Mouse (Mus musculus) lung, embryonic 14.5 days (tissue): ENCODE data around the gene Clcn7. TPM values are rescaled to one million over a fixed set of nuclear protein-coding genes. Genes with fewer than 3 reads are reported as not detected.

Experiments used
- ATAC-seq: fragments of 200-750 bp; cut with Nextera tagmentation; 2 replicates; pipeline ENCODE4 v1.8.0; 2017; ENCODE audit warnings: mild to moderate bottlenecking, moderate TSS enrichment, moderate library complexity; ENCODE audit not compliant: insufficient read depth
- DNase-seq: peaks from one replicate; pipeline ENCODE4 v3.0.0-alpha.2; 2015
- H3K27ac ChIP-seq: fragments of 300-500 bp; sonication (generic); 2 replicates; pipeline ENCODE4 v1.5.1; 2014; ENCODE audit warnings: low read depth, mild to moderate bottlenecking, moderate library complexity
- H3K27me3 ChIP-seq: fragments of 300-500 bp; sonication (generic); 2 replicates; pipeline ENCODE4 v1.6.1; 2014; ENCODE audit warnings: low read length, control low read depth; ENCODE audit not compliant: insufficient read depth
- H3K36me3 ChIP-seq: fragments of 300-500 bp; sonication (generic); 2 replicates; pipeline ENCODE4 v1.6.1; 2014; ENCODE audit warnings: control low read depth; ENCODE audit not compliant: insufficient read depth
- H3K4me1 ChIP-seq: fragments of 300-500 bp; sonication (generic); 2 replicates; pipeline ENCODE4 v1.6.1; 2014; ENCODE audit warnings: antibody characterized with exemption, control low read depth; ENCODE audit not compliant: insufficient read depth
- H3K4me2 ChIP-seq: fragments of 300-500 bp; sonication (generic); 2 replicates; pipeline ENCODE4 v1.6.1; 2014; ENCODE audit warnings: mild to moderate bottlenecking
- H3K4me3 ChIP-seq: fragments of 300-500 bp; sonication (generic); 2 replicates; pipeline ENCODE4 v1.5.1; 2014; ENCODE audit warnings: low read depth, low read length
- H3K9ac ChIP-seq: fragments of 300-500 bp; sonication (generic); 2 replicates; pipeline ENCODE4 v1.6.1; 2014
- H3K9me3 ChIP-seq: fragments of 300-500 bp; sonication (generic); 2 replicates; pipeline ENCODE4 v1.6.1; 2016; ENCODE audit warnings: low read depth, low read length, control low read depth
- CTCF ChIP-seq: IDR thresholded peaks from 2 replicates; pipeline ENCODE4 v1.5.1; 2016; ENCODE audit warnings: antibody characterized with exemption, low read depth
- WGBS: fragments of 180-500 bp; shearing (Covaris S2); extraction: QIAGEN DNeasy Blood & Tissue Kit; methylation state at CpG from one replicate; pipeline ENCODE4 v1.1.7; 2014; 5-methylcytosine and 5-hydroxymethylcytosine counted together
- polyA plus RNA-seq: library from polyadenylated mRNA; unstranded; fragments of >200 nt; fragmentation: Nextera tagmentation; extraction: Ambion mirVana; gene quantifications from 2 replicates; pipeline ENCODE4 v1.2.1, GENCODE M21; 2014

Clcn7 gene
- polyA plus RNA-seq, 1 experiment from 2014 or later: 23.1 TPM

- Histone ChIP-seq H3K36me3 (peaks cover 84% of the 10 kb centered on the region), H3K27ac (no peak overlapping the region), H3K9me3 (no peaks in the 10 kb centered on the region), H3K4me1 (no peaks in the 10 kb centered on the region), H3K27me3 (no peaks in the 10 kb centered on the region), H3K4me2 (no peak overlapping the region), H3K9ac (no peak overlapping the region), H3K4me3 (no peak overlapping the region)
- 85% methylated on average over 4 of the region's 4 CpGs for WGBS
- DNase-seq: no peak
- TF ChIP-seq CTCF: no peak
- no peak for ATAC-seq
These were observed 78.5 kb downstream of the Clcn7 start for GRCm38 (mm10) chr17:25211705-25212104.

Other genes with a start within 250 kb of the Clcn7 start
- 53.0 and 56.5 TPM in 2 replicates for gene Nubp2, start 247.0 kb upstream of the Clcn7 start, polyA plus RNA-seq
- 34.8 and 37.2 TPM in 2 replicates for gene Spsb3, start 246.7 kb upstream of the Clcn7 start, polyA plus RNA-seq
- gene Eme2, start 238.3 kb upstream of the Clcn7 start, polyA plus RNA-seq: 21.2 and 23.3 TPM in 2 replicates
- 92.1 and 93.7 TPM in 2 replicates for gene Mrps34, start 238.3 kb upstream of the Clcn7 start, polyA plus RNA-seq
- gene Nme3, start 236.9 kb upstream of the Clcn7 start, polyA plus RNA-seq: 65.1 and 77.1 TPM in 2 replicates
- gene Mapk8ip3, start 196.4 kb upstream of the Clcn7 start, polyA plus RNA-seq: 32.1 and 34.2 TPM in 2 replicates
- gene Jpt2, start 172.7 kb upstream of the Clcn7 start, polyA plus RNA-seq: 140 and 142 TPM in 2 replicates
- gene Cramp1l, start 117.6 kb upstream of the Clcn7 start, polyA plus RNA-seq: 8.7 and 9.8 TPM in 2 replicates
- 16.9 and 18.0 TPM in 2 replicates for gene Ift140, start 117.3 kb upstream of the Clcn7 start, polyA plus RNA-seq
- 65.2 and 67.1 TPM in 2 replicates for gene Tmem204, start 49.8 kb upstream of the Clcn7 start, polyA plus RNA-seq
- gene Telo2, start 17.4 kb upstream of the Clcn7 start, polyA plus RNA-seq: 41.8 and 46.5 TPM in 2 replicates
- not detected in 2 replicates for gene Ptx4, start 12.6 kb upstream of the Clcn7 start, polyA plus RNA-seq
- gene Ccdc154, start 29.1 kb downstream of the Clcn7 start, polyA plus RNA-seq: 0.24 and 0.28 TPM in 2 replicates
- gene Gm38655, start 42.1 kb downstream of the Clcn7 start, polyA plus RNA-seq: 3.6 and 3.7 TPM in 2 replicates
- 28.5 and 29.2 TPM in 2 replicates for gene BC003965, start 51.2 kb downstream of the Clcn7 start, polyA plus RNA-seq
- gene Unkl, start 55.0 kb downstream of the Clcn7 start, polyA plus RNA-seq: 5.8 TPM in 2 replicates
- gene Gnptg, start 106.7 kb downstream of the Clcn7 start, polyA plus RNA-seq: 36.2 and 38.3 TPM in 2 replicates
- gene Tsr3, start 106.8 kb downstream of the Clcn7 start, polyA plus RNA-seq: 46.4 and 46.8 TPM in 2 replicates
- gene Baiap3, start 123.0 kb downstream of the Clcn7 start, polyA plus RNA-seq: 0.46 and 0.93 TPM in 2 replicates
- 756 and 759 TPM in 2 replicates for gene Ube2i, start 141.2 kb downstream of the Clcn7 start, polyA plus RNA-seq
- 0.45 and 0.72 TPM in 2 replicates for gene Prss34, start 165.0 kb downstream of the Clcn7 start, polyA plus RNA-seq
- not detected in 2 replicates for gene Prss28, start 175.3 kb downstream of the Clcn7 start, polyA plus RNA-seq
- not detected in 2 replicates for gene Prss29, start 185.3 kb downstream of the Clcn7 start, polyA plus RNA-seq
- gene Tpsab1, start 212.2 kb downstream of the Clcn7 start, polyA plus RNA-seq: not detected in 2 replicates
- gene Tpsb2, start 232.9 kb downstream of the Clcn7 start, polyA plus RNA-seq: 1.3 and 2.4 TPM in 2 replicates
- gene Tpsg1, start 235.9 kb downstream of the Clcn7 start, polyA plus RNA-seq: 0.25 and 0.31 TPM in 2 replicates